Mouse (Mus musculus) testis, adult 2 months (tissue): ENCODE measurements around the gene Tsc22d4. TPM values are rescaled to one million over a fixed set of nuclear protein-coding genes. Genes with fewer than 3 reads are reported as not detected.

ENCODE experiments used
- H3K27ac ChIP-seq: fragments of 200-500 bp; 2 replicates; pipeline ENCODE4 v1.5.1; 2012; ENCODE audit warnings: low read depth, low read length; ENCODE audit not compliant: control insufficient read depth, insufficient read depth
- H3K27me3 ChIP-seq: fragments of 200-500 bp; 2 replicates; pipeline ENCODE4 v1.6.1; 2012; ENCODE audit warnings: mild to moderate bottlenecking, low read length, moderate library complexity; ENCODE audit not compliant: control insufficient read depth, insufficient read depth
- H3K36me3 ChIP-seq: fragments of 200-500 bp; 2 replicates; pipeline ENCODE4 v1.6.1; 2012; ENCODE audit warnings: mild to moderate bottlenecking, low read length; ENCODE audit not compliant: control insufficient read depth, insufficient read depth
- H3K4me1 ChIP-seq: fragments of 200-500 bp; 2 replicates; pipeline ENCODE4 v1.6.1; 2012; ENCODE audit warnings: low read length; ENCODE audit not compliant: control insufficient read depth, insufficient read depth
- H3K4me3 ChIP-seq: fragments of 200-500 bp; 2 replicates; pipeline ENCODE4 v1.5.1; 2012; ENCODE audit warnings: low read depth, mild to moderate bottlenecking, low read length, moderate library complexity, mixed read lengths; ENCODE audit not compliant: control insufficient read depth
- CTCF ChIP-seq: fragments of 200-500 bp; IDR thresholded peaks from 2 replicates; pipeline ENCODE4 v1.5.1; 2012; ENCODE audit warnings: low read depth, mild to moderate bottlenecking, inconsistent platforms, low read length, moderate library complexity; ENCODE audit not compliant: control insufficient read depth, insufficient read depth, insufficient replicate concordance
- POLR2A ChIP-seq: fragments of 200-500 bp; IDR thresholded peaks from 2 replicates; pipeline ENCODE4 v1.6.1; 2012; ENCODE audit warnings: low read depth, mild to moderate bottlenecking, inconsistent platforms, low read length, moderate library complexity; ENCODE audit not compliant: control insufficient read depth
- polyA plus RNA-seq: library from polyadenylated mRNA; depleted of rRNA; stranded (reverse); fragments of >200 nt; gene quantifications from 2 replicates; pipeline ENCODE4 v1.2.3, GENCODE M21; 2012

The Tsc22d4 gene
- polyA plus RNA-seq, 1 experiment: 435 TPM

GRCm38 (mm10) chr5:137782776-137783522, 37.4 kb downstream of the Tsc22d4 start:
- H3K4me3 ChIP-seq: no peak overlapping the region
- H3K27ac ChIP-seq: no peak overlapping the region
- TF ChIP-seq CTCF: no peak
- TF ChIP-seq POLR2A: peak; percentile 45; the same call in 1 of the 2 replicates
- H3K36me3 ChIP-seq: no peaks in the 10 kb centered on the region; the same call in none of the 2 replicates
- H3K4me1 ChIP-seq: peaks cover 17% of the 10 kb centered on the region
- no peaks in the 10 kb centered on the region for H3K27me3 ChIP-seq

GRCm38 (mm10) chr5:137783901-137784540, 38.5 kb downstream of the Tsc22d4 start:
- Histone ChIP-seq H3K27ac (no peak overlapping the region), H3K4me1 (peaks cover 17% of the 10 kb centered on the region), H3K36me3 (no peaks in the 10 kb centered on the region; the same call in none of the 2 replicates)

DNA sequence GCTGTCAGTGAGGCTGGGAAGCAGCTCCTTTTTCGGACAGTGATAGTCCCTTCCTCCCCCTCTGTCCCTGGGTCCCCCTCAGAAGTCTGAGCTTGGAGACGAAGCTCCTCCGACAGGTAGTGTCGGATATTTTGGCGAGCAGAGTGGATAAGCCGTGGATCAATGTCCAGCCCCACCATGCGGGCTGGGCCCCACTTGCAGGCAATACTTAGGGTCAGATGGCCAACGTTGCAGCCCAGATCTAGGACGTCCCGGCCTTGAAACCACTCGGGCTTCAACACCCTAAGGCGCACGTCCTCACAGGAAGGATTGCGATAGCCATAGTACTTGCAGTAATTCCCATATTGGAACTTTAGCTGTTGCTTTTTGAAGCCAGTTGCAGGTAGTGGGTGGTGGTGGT, 39.0 kb downstream of the Tsc22d4 start:
- H3K4me3 ChIP-seq: peak overlapping the region; percentile 99
- no peak overlapping the region for H3K27ac ChIP-seq
- peaks cover 14% of the 10 kb centered on the region for H3K4me1 ChIP-seq
- no peaks in the 10 kb centered on the region; the same call in none of the 2 replicates for H3K36me3 ChIP-seq
- no peaks in the 10 kb centered on the region for H3K27me3 ChIP-seq
- no peak for TF ChIP-seq POLR2A
- TF ChIP-seq CTCF: no peak

More at GRCm38 (mm10) chr5:137783901-137784540, 38.5 kb downstream of the Tsc22d4 start:
- TF ChIP-seq POLR2A: no peak
- TF ChIP-seq CTCF: no peak
- H3K27me3 ChIP-seq: no peaks in the 10 kb centered on the region
- H3K4me3 ChIP-seq: peak overlapping the region; percentile 99

- Histone ChIP-seq H3K27ac (peak overlapping the region; percentile 99), H3K27me3 (no peaks in the 10 kb centered on the region), H3K36me3 (no peaks in the 10 kb centered on the region; the same call in none of the 2 replicates), H3K4me3 (peak overlapping the region; percentile 99), H3K4me1 (peaks cover 12% of the 10 kb centered on the region)
- TF ChIP-seq CTCF (no peak), POLR2A (0 out of 2 replicates have a peak, but pooled peaks have one; percentile 27)
Measured at GRCm38 (mm10) chr5:137785164-137786031, 39.9 kb downstream of the Tsc22d4 start.

DNA sequence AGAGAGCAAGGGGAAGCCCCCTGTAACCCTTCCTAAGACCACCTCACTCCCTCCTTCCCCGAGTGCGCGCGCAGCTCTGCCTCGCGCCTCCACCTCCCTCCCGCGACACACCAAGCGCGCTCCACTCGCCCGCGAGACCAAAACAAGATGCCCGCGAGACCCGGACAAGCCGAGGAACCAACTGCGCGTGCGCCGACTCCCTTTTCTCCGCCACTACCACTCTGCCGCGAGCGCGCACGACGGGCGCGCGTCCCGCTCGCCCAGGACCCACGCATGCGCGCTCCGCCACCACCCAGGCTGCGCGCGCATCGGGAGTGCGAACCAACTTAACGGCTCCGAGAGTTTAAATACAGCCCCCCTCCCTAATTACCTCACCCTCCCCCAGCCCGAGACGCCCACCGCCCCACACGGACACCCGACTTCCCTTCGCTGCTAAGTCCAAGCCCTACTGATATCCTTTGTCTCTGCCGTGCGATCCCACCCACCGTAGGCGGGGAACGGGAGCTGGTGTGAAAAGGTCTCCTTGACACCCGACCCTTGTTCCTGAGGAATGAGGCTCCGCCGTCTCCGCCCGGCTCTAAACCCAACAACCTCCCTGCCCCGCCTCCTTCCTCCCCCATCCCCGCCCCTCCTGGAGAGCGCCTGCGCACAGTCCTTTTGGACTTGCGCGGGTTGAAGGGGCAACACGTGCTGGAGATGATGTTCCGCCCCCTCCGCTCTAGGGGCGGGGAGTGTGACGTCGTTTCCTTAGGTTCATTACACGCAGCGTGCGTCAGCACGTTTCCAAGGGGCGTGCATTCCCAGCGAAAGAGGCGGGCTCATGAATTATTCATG, 40.8 kb downstream of the Tsc22d4 start:
- Histone ChIP-seq H3K27ac (peak overlapping the region; percentile 99), H3K4me1 (peaks cover 12% of the 10 kb centered on the region), H3K36me3 (no peaks in the 10 kb centered on the region; the same call in none of the 2 replicates), H3K4me3 (peak overlapping the region; percentile 99), H3K27me3 (no peaks in the 10 kb centered on the region)
- TF ChIP-seq POLR2A (peak; percentile 98), CTCF (no peak; the same call in 1 of the 2 replicates)

GRCm38 (mm10) chr5:137787151-137787928, 41.8 kb downstream of the Tsc22d4 start, which contains the start of the genes Mepce and Zcwpw1:
Mepce (minus strand) TSS chr5:137787655.
Zcwpw1 (plus strand) TSS chr5:137787798.
- peak within 1 kb of the TSS; percentile 99 for H3K4me3 ChIP-seq
- H3K27ac ChIP-seq: peak within 1 kb of the TSS; percentile 99
- H3K36me3 ChIP-seq: no peaks in the 10 kb centered on the region; the same call in none of the 2 replicates
- TF ChIP-seq POLR2A (peak; percentile 84), CTCF (peak; percentile 61; the same call in 1 of the 2 replicates)
- no peaks in the 10 kb centered on the region for H3K27me3 ChIP-seq
- H3K4me1 ChIP-seq: peaks cover 12% of the 10 kb centered on the region
